Mouse (Mus musculus) left cerebral cortex, adult 6 months (tissue): ENCODE data around the gene 4930447F04Rik. TPM values are rescaled to one million over a fixed set of nuclear protein-coding genes. Genes with fewer than 3 reads are reported as not detected.

Source experiments
- long read RNA-seq, 2 experiments: library from polyadenylated mRNA; unstranded; transcript quantifications; one replicate each; pipeline ENCODE4 v2.0.0; 2019 to 2020
- polyA plus RNA-seq: library from polyadenylated mRNA; unstranded; fragments of <200 nt; fragmentation: Nextera tagmentation; gene quantifications from 2 replicates; pipeline ENCODE4 v1.2.3, GENCODE M21; 2021

The 4930447F04Rik gene
- polyA plus RNA-seq = not detected in 2 replicates
- long read RNA-seq, experiment 1 = 0 reads
- long read RNA-seq, experiment 2 = 0 reads

GRCm38 (mm10) chrX:66304124-66304523 is at the start of gene 4930447F04Rik:
4930447F04Rik (minus strand) TSS chrX:66304224.

